Mouse (Mus musculus): ENCODE results near the gene Hoxa5. TPM values are rescaled to one million over a fixed set of nuclear protein-coding genes. Genes with fewer than 3 reads are reported as not detected.
A peak's percentile ranks its signal among the peaks of the same experiment; 100 is the strongest.

Gene Hoxa5
- polyA plus RNA-seq, 1 experiment, result 1.7 TPM

GRCm38 (mm10) chr6:52203371-52204049 is 877 bp downstream of the Hoxa5 start:
- DNase-seq (ENCODE audit: low read depth, low spot score), result no peak
- 21% methylated on average over 46 of the region's 46 CpGs for WGBS

DNA sequence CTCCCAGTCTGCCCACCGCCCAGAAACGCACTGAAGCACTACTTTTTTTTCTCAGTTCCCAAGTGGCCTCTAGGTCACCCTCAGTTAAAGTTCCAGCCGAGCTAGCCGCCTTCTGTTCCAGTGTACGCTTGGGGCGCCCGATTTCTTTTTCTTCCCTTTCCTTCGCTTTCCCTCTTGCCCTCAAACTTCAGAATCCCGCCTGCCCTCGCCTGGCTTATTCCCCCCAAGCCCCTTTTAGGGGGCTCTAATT is 1.3 kb downstream of the Hoxa5 start:
- DNase-seq (ENCODE audit: low read depth, low spot score), result no peak
- WGBS, result 24% methylated on average over 10 of the region's 10 CpGs

GRCm38 (mm10) chr6:52202362-52203120 is 1.8 kb downstream of the Hoxa5 start:
- no peak for DNase-seq (ENCODE audit: low read depth, low spot score)
- 38% methylated on average over 22 of the region's 22 CpGs for WGBS

GRCm38 (mm10) chr6:52201269-52201668 is 3.1 kb downstream of the Hoxa5 start:
- WGBS, result 34% methylated on average over 1 of the region's 1 CpGs
- no peak for DNase-seq (ENCODE audit: low read depth, low spot score)

- WGBS, result 33% methylated on average over 10 of the region's 10 CpGs
Measured at GRCm38 (mm10) chr6:52200751-52201250, 3.6 kb downstream of the Hoxa5 start.

DNA sequence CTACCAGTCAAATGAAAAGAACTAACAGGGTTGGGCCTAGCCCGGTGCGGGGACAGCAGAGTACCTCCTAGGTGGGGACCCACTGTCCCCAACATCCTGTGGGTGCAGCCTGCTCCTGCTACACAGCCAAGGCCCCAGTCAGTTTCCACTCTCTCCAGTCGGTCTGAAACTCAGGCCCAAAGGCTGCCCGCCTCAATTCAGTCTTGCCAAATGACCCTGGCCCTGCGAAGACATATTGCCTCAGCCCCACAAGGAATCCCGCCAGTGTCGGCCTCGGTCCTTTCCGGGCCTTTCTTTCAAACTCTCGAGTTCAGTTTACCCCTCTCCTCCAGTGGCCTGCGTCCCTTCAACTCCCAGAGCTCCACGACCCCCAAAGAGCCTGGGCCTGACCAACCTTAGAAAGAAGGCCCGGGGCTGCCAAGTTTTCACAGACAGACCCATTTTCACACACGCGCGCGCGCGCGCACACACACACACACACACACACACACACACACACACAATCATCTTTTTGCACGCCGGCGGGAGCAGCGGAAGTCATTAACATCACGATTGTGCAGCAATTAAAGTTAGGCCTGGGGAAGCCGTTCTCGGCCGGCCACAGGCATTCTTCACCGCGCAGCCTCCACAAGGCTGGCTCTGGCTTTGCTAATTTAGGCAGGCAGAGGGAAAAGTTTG is 4.2 kb downstream of the Hoxa5 start:
- DNase-seq (ENCODE audit: low read depth, low spot score), result no peak

More at GRCm38 (mm10) chr6:52200751-52201250, 3.6 kb downstream of the Hoxa5 start:
- peak; percentile 93 for DNase-seq (ENCODE audit: low read depth, low spot score)

GRCm38 (mm10) chr6:52197271-52197670 is 7.1 kb downstream of the Hoxa5 start:
- WGBS, result 13% methylated on average over 10 of the region's 10 CpGs
- no peak for DNase-seq (ENCODE audit: low read depth, low spot score)

More for the DNA sequence above, 4.2 kb downstream of the Hoxa5 start:
- 27% methylated on average over 30 of the region's 30 CpGs for WGBS

- DNase-seq (ENCODE audit: low read depth, low spot score), result no peak
- WGBS, result 47% methylated on average over 9 of the region's 9 CpGs
Measured at GRCm38 (mm10) chr6:52196811-52197210, 7.6 kb downstream of the Hoxa5 start.

GRCm38 (mm10) chr6:52194690-52195089 is 9.7 kb downstream of the Hoxa5 start:
- 35% methylated on average over 10 of the region's 10 CpGs for WGBS
- no peak for DNase-seq (ENCODE audit: low read depth, low spot score)

GRCm38 (mm10) chr6:52191860-52192550 is 12.4 kb downstream of the Hoxa5 start:
- no peak for DNase-seq (ENCODE audit: low read depth, low spot score)

GRCm38 (mm10) chr6:52190906-52191810 is 13.2 kb downstream of the Hoxa5 start, which contains the start of gene Hoxa4:
TSS of gene Hoxa4 (minus strand) at chr6:52191753.
- WGBS, result 2% methylated on average over 95 of the region's 102 CpGs
- peak; percentile 85 for DNase-seq (ENCODE audit: low read depth, low spot score)

More at GRCm38 (mm10) chr6:52191860-52192550, 12.4 kb downstream of the Hoxa5 start:
- 1% methylated on average over 54 of the region's 55 CpGs for WGBS

DNA sequence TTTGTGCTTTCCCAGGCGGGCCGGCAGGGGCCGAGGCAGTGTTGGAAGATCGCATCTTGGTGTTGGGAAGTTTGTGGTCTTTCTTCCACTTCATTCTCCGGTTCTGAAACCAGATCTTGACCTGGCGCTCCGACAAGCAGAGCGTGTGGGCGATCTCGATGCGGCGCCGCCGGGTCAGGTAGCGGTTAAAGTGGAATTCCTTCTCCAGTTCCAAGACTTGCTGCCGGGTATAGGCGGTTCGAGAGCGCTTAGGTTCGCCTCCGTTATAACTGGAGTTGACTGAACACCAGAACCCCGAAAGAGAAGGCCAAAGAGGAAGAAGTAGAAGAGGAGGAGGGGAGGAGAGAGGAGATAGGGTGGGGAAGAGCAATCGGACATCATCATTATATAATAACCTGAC is 14.0 kb downstream of the Hoxa5 start:
- WGBS, result 24% methylated on average over 23 of the region's 23 CpGs
- no peak for DNase-seq (ENCODE audit: low read depth, low spot score)

- DNase-seq (ENCODE audit: low read depth, low spot score), result no peak
- WGBS, result 34% methylated on average over 8 of the region's 8 CpGs
Measured at GRCm38 (mm10) chr6:52189909-52190308, 14.5 kb downstream of the Hoxa5 start.

DNA sequence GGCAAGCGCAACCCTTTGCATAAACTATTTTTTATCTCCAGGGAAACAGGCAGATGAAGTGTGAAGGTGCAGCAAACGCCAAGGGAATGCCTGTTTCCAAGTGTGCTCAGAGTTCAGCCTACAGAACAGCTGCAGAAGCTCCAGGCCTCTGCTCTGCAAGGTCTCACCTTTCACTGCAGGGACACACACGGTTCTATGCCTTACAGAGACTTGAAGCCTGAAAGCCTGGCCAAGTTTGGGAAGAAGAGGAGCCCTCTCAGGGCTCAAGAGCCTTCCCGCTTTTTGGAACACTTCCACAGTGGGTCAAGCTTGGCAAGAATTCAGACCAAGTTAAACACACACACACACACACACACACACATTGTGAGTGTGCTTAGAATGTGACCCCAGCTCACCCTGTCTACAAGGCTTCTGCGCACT is 15.2 kb downstream of the Hoxa5 start:
- WGBS, result 21% methylated on average over 5 of the region's 5 CpGs
- DNase-seq (ENCODE audit: low read depth, low spot score), result no peak

DNA sequence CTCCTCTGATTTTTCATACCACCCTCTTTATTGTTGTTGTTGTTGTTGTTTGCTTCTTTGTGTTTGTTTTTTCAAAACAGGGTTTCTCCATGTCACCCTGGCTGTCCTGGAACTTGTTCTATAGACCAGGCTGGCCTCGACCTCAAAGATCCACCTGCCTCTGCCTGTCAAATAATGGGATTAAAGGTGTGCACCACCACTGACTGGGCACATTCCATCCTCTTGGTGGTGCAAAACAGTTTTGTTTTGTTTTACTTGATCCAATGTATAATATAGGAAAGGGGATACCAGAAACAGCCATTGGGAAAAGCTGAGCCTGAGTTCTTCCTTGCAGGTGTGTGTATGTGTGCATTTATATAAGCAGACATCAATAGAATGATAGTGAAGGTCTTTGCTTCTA is 17.9 kb downstream of the Hoxa5 start:
- no peak for DNase-seq (ENCODE audit: low read depth, low spot score)
- WGBS, result 51% methylated on average over 1 of the region's 1 CpGs

DNA sequence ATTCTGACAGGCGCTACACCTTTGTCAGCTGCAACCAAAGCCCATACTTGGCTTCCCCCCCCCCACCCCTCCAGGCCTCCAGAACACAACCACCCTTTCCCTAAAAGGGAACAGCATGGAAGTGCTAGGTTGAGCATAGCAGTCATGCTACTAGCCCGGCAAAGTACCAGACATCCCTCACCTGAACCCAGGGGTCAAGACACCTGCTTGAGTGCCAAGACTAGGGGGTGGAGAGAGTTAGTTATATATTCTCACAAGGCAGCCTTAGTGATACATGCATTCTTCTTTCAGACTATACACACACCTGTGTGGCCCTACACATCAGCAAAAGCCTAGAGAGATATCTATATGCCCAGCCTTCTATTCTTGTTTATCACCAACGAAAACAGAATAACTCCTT is 18.6 kb downstream of the Hoxa5 start:
- DNase-seq (ENCODE audit: low read depth, low spot score), result no peak
- WGBS, result 43% methylated on average over 3 of the region's 3 CpGs

DNA sequence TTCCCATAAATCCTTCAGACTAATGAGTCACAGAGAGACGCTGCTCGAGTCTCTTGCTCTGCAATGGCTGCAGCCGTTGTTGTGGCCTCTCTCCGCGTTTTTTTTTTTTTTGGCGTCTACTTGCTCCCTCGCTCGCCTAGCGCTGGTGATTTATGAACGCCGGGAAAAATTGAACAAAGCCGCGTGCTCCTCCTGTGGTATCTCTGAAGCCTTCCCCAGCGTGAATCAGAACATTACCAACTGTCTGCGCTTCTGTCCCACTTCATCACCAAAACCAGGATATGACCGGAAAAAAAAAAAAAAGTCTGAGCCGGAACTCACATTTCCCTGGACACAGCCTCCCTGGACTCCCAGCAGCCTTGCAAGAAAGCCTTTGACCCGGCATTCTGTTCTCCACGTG is 19.2 kb downstream of the Hoxa5 start:
- WGBS, result 14% methylated on average over 19 of the region's 19 CpGs
- no peak for DNase-seq (ENCODE audit: low read depth, low spot score)

GRCm38 (mm10) chr6:52184668-52185067 is 19.7 kb downstream of the Hoxa5 start:
- DNase-seq (ENCODE audit: low read depth, low spot score), result no peak
- 32% methylated on average over 6 of the region's 6 CpGs for WGBS
